Mouse (Mus musculus): ENCODE measurements around the gene Gm17521. TPM values are rescaled to one million over a fixed set of nuclear protein-coding genes. Genes with fewer than 3 reads are reported as not detected.

Gene Gm17521
- polyA plus RNA-seq (2014; fragmentation: Illumina TruSeq; extraction: RNeasy Lipid Tissue Mini Kit (QIAGEN cat#74804); ENCODE audit: insufficient read depth, low read depth, low replicate concordance), result not detected

GRCm38 (mm10) chrX:123029569-123029968 lies at the start of gene Gm17521:
Gene Gm17521, minus strand, starts transcription at chrX:123029669.

Other genes with a start within 250 kb of the Gm17521 start
- gene Cldn34c1, start 73.8 kb upstream of the Gm17521 start, polyA plus RNA-seq (2014; fragmentation: Illumina TruSeq; extraction: RNeasy Lipid Tissue Mini Kit (QIAGEN cat#74804); ENCODE audit: insufficient read depth, low read depth, low replicate concordance), result 4.1 TPM
- not detected for gene Srsx, start 192.8 kb upstream of the Gm17521 start, polyA plus RNA-seq (2014; fragmentation: Illumina TruSeq; extraction: RNeasy Lipid Tissue Mini Kit (QIAGEN cat#74804); ENCODE audit: insufficient read depth, low read depth, low replicate concordance)
- not detected for gene Gm17577, start 217.2 kb upstream of the Gm17521 start, polyA plus RNA-seq (2014; fragmentation: Illumina TruSeq; extraction: RNeasy Lipid Tissue Mini Kit (QIAGEN cat#74804); ENCODE audit: insufficient read depth, low read depth, low replicate concordance)

Measured in lung, adult 10 weeks (tissue).